Mouse (Mus musculus) liver, embryonic 15.5 days (tissue): ENCODE results near the gene Hdac5. TPM values are rescaled to one million over a fixed set of nuclear protein-coding genes. Genes with fewer than 3 reads are reported as not detected.

Experiments used
- ATAC-seq: fragments of 200-750 bp; cut with Nextera tagmentation; 2 replicates; pipeline ENCODE4 v1.8.0; 2017; ENCODE audit warnings: moderate number of reproducible peaks, mild to moderate bottlenecking, moderate library complexity; ENCODE audit not compliant: insufficient read depth
- H3K27ac ChIP-seq: fragments of 300-500 bp; sonication (generic); replicated peaks from 2 replicates; pipeline ENCODE4 v1.5.1; 2015; ENCODE audit warnings: mild to moderate bottlenecking, inconsistent platforms
- H3K27me3 ChIP-seq: fragments of 300-500 bp; sonication (generic); 2 replicates; pipeline ENCODE4 v1.6.1; 2015; ENCODE audit warnings: mild to moderate bottlenecking, inconsistent platforms
- H3K36me3 ChIP-seq: fragments of 300-500 bp; sonication (generic); replicated peaks from 2 replicates; pipeline ENCODE4 v1.6.1; 2015; ENCODE audit warnings: moderate library complexity, mild to moderate bottlenecking, inconsistent platforms
- H3K4me1 ChIP-seq: fragments of 300-500 bp; sonication (generic); replicated peaks from 2 replicates; pipeline ENCODE4 v1.6.1; 2015; ENCODE audit warnings: inconsistent platforms
- H3K4me2 ChIP-seq: fragments of 300-500 bp; sonication (generic); 2 replicates; pipeline ENCODE4 v1.6.1; 2015; ENCODE audit warnings: moderate library complexity, mild to moderate bottlenecking, inconsistent platforms
- H3K4me3 ChIP-seq: fragments of 300-500 bp; sonication (generic); replicated peaks from 2 replicates; pipeline ENCODE4 v1.5.1; 2015; ENCODE audit warnings: mild to moderate bottlenecking, inconsistent platforms
- H3K9ac ChIP-seq: fragments of 300-500 bp; sonication (generic); 2 replicates; pipeline ENCODE4 v1.6.1; 2015; ENCODE audit warnings: moderate library complexity, mild to moderate bottlenecking, inconsistent platforms
- H3K9me3 ChIP-seq: fragments of 300-500 bp; sonication (generic); replicated peaks from 2 replicates; pipeline ENCODE4 v1.6.1; 2016; ENCODE audit warnings: inconsistent platforms
- WGBS: fragments of 180-500 bp; shearing (Covaris S2); methylation state at CpG from one replicate; pipeline ENCODE4 v1.1.7; 2015; ENCODE audit warnings: mixed read lengths; ENCODE audit not compliant: insufficient replicate concordance; 5-methylcytosine and 5-hydroxymethylcytosine counted together
- polyA plus RNA-seq: library from polyadenylated mRNA; unstranded; fragments of >200 nt; fragmentation: Nextera tagmentation; extraction: Ambion mirVana; gene quantifications from 2 replicates; pipeline ENCODE4 v1.2.1, GENCODE M21; 2015

Gene Hdac5
- polyA plus RNA-seq, 1 experiment from 2014 or later: 17.5 TPM

GRCm38 (mm10) chr11:102221243-102221953, 8.6 kb downstream of the Hdac5 start:
- H3K4me1 ChIP-seq: peaks cover 74% of the 10 kb centered on the region
- H3K4me2 ChIP-seq: no peak overlapping the region
- no peaks in the 10 kb centered on the region for H3K9me3 ChIP-seq
- no peak overlapping the region for H3K27ac ChIP-seq
- WGBS: 51% methylated on average over 8 of the region's 8 CpGs
- H3K27me3 ChIP-seq: peaks cover 38% of the 10 kb centered on the region
- H3K36me3 ChIP-seq: no peaks in the 10 kb centered on the region
- no peak for ATAC-seq
- no peak overlapping the region for H3K4me3 ChIP-seq
- no peak overlapping the region for H3K9ac ChIP-seq

- peaks cover 28% of the 10 kb centered on the region for H3K27me3 ChIP-seq
- H3K27ac ChIP-seq: no peak overlapping the region
- no peak for ATAC-seq
- H3K36me3 ChIP-seq: no peaks in the 10 kb centered on the region
- H3K9me3 ChIP-seq: no peaks in the 10 kb centered on the region
- WGBS: 25% methylated on average over 6 of the region's 6 CpGs
- H3K4me2 ChIP-seq: no peak overlapping the region
- no peak overlapping the region for H3K4me3 ChIP-seq
- H3K9ac ChIP-seq: no peak overlapping the region
- peaks cover 82% of the 10 kb centered on the region for H3K4me1 ChIP-seq
These were observed 9.5 kb downstream of the Hdac5 start for GRCm38 (mm10) chr11:102220451-102220850.

DNA sequence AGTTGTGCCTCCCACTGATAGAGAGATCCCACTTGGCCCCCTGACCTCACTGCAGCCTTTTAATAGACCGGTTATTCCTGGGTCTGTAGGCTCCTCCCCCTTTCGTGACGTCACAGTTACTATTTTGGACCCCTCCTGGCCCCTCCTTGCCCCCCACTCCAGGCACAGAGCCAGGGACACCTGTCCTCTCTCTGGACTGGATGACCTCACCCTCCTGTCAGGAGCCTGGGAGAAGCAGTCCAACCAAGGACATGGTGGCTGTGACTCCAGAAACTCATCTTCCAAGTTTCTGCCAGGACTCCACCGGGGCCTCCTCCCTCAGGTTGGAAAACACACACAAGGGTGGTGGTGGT, 10.0 kb downstream of the Hdac5 start:
- Histone ChIP-seq H3K9me3 (no peaks in the 10 kb centered on the region), H3K27me3 (peaks cover 23% of the 10 kb centered on the region), H3K4me1 (peaks cover 85% of the 10 kb centered on the region), H3K4me3 (no peak overlapping the region), H3K36me3 (no peaks in the 10 kb centered on the region), H3K27ac (no peak overlapping the region), H3K4me2 (no peak overlapping the region), H3K9ac (no peak overlapping the region)
- 36% methylated on average over 4 of the region's 4 CpGs for WGBS
- ATAC-seq: no peak

DNA sequence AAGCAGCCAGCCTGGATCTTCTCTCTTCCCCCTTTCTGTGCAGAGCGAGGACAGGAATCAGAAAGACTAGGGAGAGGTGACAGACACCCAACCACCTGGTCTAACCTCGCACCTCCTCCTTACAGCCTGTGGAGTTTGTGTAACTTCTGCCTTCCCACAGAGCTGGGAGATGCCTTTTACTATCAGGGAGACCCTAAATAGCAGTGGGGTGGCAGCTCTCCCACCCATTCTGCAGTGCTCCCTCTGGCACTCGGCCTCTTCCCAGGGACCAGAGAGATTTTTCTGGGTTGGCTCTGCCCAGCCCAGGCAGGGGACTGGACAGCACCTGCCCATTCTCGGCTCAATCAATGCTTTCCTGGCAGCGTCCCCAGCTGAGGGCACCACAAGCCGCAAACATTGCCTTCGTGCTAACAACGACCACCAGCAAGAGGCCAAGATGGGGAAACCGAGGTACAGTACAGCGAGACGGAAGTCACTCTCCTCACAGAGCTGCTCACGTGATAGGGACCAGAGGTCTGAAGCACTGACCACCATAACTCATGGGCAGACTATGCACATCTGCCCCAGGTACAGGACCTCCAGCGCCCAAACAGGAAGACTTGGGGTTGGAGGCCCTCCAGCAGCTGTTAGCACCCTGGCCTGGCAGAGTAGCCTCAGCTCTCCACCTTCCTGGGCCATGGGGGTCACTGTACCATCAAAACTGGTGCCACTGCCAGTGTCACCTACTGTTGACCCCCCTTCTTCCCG, 10.5 kb downstream of the Hdac5 start:
- no peaks in the 10 kb centered on the region for H3K9me3 ChIP-seq
- peaks cover 18% of the 10 kb centered on the region for H3K27me3 ChIP-seq
- H3K36me3 ChIP-seq: no peaks in the 10 kb centered on the region
- H3K4me3 ChIP-seq: peak overlapping the region; percentile 53
- peak overlapping the region; percentile 70 for H3K27ac ChIP-seq
- peak overlapping the region; percentile 57; the same call in 1 of the 2 replicates for H3K9ac ChIP-seq
- ATAC-seq: no peak
- peak overlapping the region; percentile 71 for H3K4me2 ChIP-seq
- 40% methylated on average over 14 of the region's 14 CpGs for WGBS
- peaks cover 85% of the 10 kb centered on the region for H3K4me1 ChIP-seq

DNA sequence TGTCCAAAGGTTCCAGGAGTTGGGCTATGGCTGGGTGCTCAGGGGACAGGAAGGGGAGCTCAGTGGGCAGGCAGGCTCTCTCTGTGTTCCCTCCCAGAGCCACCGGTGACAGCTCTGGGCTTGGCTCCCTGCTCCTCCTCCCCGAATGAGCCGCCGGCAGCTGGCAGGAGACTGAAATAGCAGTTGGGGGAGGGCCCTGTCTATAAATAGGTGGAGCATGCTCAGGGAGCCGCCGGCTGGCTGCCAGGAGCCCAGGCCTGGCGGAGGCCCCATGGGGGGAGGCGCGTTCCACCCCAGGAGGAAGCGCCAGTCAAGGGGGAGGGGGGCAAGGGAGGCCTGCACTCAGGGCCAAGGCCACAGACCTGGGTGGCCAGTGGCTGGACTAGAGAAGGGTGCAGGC, 11.2 kb downstream of the Hdac5 start:
- no peaks in the 10 kb centered on the region for H3K9me3 ChIP-seq
- H3K27ac ChIP-seq: peak overlapping the region; percentile 70
- ATAC-seq: peak; percentile 76
- H3K4me3 ChIP-seq: peak overlapping the region; percentile 53
- peaks cover 11% of the 10 kb centered on the region; the same call in 1 of the 2 replicates for H3K27me3 ChIP-seq
- peak overlapping the region; percentile 57 for H3K9ac ChIP-seq
- WGBS: 0% methylated on average over 10 of the region's 10 CpGs
- H3K4me1 ChIP-seq: peaks cover 85% of the 10 kb centered on the region
- no peaks in the 10 kb centered on the region for H3K36me3 ChIP-seq
- H3K4me2 ChIP-seq: peak overlapping the region; percentile 71

DNA sequence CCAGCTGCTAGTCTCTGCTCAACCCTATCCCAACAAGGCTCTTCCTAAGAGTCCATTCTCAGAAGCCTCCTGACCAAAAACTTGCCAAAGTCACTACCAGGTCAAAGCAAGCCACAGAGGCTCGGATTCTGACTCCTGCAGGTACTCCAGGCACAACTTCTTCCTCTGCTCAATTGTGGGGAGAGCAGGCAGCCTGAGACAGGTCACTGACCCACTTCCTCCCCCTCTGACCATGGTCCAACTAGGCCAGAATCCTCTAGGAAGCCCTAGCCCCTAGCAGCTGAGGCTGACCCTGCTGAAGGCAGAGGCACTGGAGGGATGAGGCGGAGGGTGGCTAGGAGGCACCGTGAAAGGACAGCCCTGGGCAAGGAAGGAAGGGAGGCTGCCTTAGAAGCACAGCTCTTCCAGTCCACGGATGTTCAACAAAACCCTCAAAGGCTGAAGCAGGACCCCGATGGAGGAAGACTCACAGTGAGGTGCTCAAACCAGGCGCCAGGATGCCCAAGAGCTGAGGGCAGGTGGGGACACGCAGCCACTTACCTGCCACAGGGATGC, 12.0 kb downstream of the Hdac5 start:
- H3K4me1 ChIP-seq: peaks cover 85% of the 10 kb centered on the region
- H3K9ac ChIP-seq: peak overlapping the region; percentile 57
- ATAC-seq: no peak
- WGBS: 32% methylated on average over 7 of the region's 7 CpGs
- peak overlapping the region; percentile 53 for H3K4me3 ChIP-seq
- H3K27ac ChIP-seq: peak overlapping the region; percentile 70
- no peaks in the 10 kb centered on the region for H3K36me3 ChIP-seq
- H3K4me2 ChIP-seq: peak overlapping the region; percentile 71
- H3K27me3 ChIP-seq: 0 out of 2 replicates have a peak, but pooled peaks cover 4% of the 10 kb centered on the region
- H3K9me3 ChIP-seq: no peaks in the 10 kb centered on the region

DNA sequence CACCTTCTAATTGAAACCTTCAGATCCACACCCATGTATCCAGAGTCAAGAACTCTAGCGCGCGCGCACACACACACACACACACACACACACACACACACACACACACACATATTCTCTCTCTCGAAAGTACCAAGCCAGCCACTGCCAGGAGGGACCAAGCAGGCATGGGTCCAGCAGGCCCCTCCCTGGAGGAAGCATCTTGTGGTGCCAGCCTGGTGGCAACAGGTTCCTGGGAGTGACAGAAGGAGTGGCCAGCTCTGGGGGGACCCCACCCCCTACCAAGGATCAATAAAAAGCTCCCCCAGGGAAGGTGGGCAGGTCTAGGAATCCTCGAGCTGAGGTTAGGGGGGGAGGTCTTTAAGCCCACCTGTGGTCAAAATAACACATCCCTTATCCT, 12.6 kb downstream of the Hdac5 start:
- H3K9ac ChIP-seq: peak overlapping the region; percentile 57; the same call in 1 of the 2 replicates
- H3K9me3 ChIP-seq: no peaks in the 10 kb centered on the region
- 55% methylated on average over 6 of the region's 6 CpGs for WGBS
- no peaks in the 10 kb centered on the region for H3K36me3 ChIP-seq
- ATAC-seq: no peak
- peak overlapping the region; percentile 70; the same call in 1 of the 2 replicates for H3K27ac ChIP-seq
- peak overlapping the region; percentile 53 for H3K4me3 ChIP-seq
- H3K4me2 ChIP-seq: peak overlapping the region; percentile 71
- H3K4me1 ChIP-seq: peaks cover 79% of the 10 kb centered on the region
- 0 out of 2 replicates have a peak, but pooled peaks cover 4% of the 10 kb centered on the region for H3K27me3 ChIP-seq

DNA sequence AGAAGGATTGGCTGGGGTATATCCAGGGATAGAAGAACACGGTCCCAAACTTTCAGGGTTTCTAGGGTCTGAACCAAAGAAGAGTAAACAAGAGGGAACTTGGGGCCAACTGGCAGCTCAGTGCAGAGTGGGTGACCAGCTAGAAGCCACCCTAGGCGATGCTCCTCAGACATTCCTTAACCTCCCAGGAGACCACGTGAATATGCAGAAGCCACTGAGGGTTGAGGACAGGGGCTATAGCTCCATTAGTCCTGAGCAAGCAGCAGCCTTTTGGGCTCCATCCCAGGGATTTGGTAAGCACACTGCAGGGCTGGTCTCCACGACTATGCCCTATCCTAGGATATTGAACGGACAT, 13.1 kb downstream of the Hdac5 start:
- no peak for ATAC-seq
- peak overlapping the region; percentile 64 for H3K27ac ChIP-seq
- peak overlapping the region; percentile 71 for H3K4me2 ChIP-seq
- H3K36me3 ChIP-seq: no peaks in the 10 kb centered on the region
- H3K4me3 ChIP-seq: peak overlapping the region; percentile 53
- no peak overlapping the region for H3K9ac ChIP-seq
- H3K9me3 ChIP-seq: no peaks in the 10 kb centered on the region
- 66% methylated on average over 5 of the region's 5 CpGs for WGBS
- H3K27me3 ChIP-seq: 0 out of 2 replicates have a peak, but pooled peaks cover 1% of the 10 kb centered on the region
- peaks cover 77% of the 10 kb centered on the region for H3K4me1 ChIP-seq

- peak; percentile 15; the same call in 1 of the 2 replicates for ATAC-seq
- H3K36me3 ChIP-seq: no peaks in the 10 kb centered on the region
- H3K27ac ChIP-seq: peak overlapping the region; percentile 64
- H3K9me3 ChIP-seq: no peaks in the 10 kb centered on the region
- H3K4me1 ChIP-seq: peaks cover 81% of the 10 kb centered on the region
- no peak overlapping the region; the same call in 1 of the 2 replicates for H3K4me3 ChIP-seq
- H3K27me3 ChIP-seq: no peaks in the 10 kb centered on the region
- H3K4me2 ChIP-seq: peak overlapping the region; percentile 71
- 43% methylated on average over 12 of the region's 12 CpGs for WGBS
- no peak overlapping the region for H3K9ac ChIP-seq
These were observed 13.7 kb downstream of the Hdac5 start for GRCm38 (mm10) chr11:102216056-102216885.

- peak overlapping the region; percentile 43; the same call in 1 of the 2 replicates for H3K4me2 ChIP-seq
- ATAC-seq: no peak
- H3K4me3 ChIP-seq: no peak overlapping the region
- peaks cover 80% of the 10 kb centered on the region for H3K4me1 ChIP-seq
- H3K27ac ChIP-seq: peak overlapping the region; percentile 64; the same call in 1 of the 2 replicates
- H3K9me3 ChIP-seq: no peaks in the 10 kb centered on the region
- 70% methylated on average over 11 of the region's 11 CpGs for WGBS
- H3K36me3 ChIP-seq: no peaks in the 10 kb centered on the region
- H3K27me3 ChIP-seq: no peaks in the 10 kb centered on the region
- H3K9ac ChIP-seq: no peak overlapping the region
These were observed 14.5 kb downstream of the Hdac5 start for GRCm38 (mm10) chr11:102215511-102215910.
